Mouse (Mus musculus) small intestine, adult 2 months (tissue): ENCODE measurements at regions not wholly inside any gene's neighbourhood (a gene's known extent, or its start where the extent isn't known, plus 50 kb on each side); places are given as distances from the start of the nearest gene placed in this dataset.

Experiments used
- CTCF ChIP-seq: fragments of 200-500 bp; IDR thresholded peaks from 2 replicates; pipeline ENCODE4 v1.5.1; 2012; ENCODE audit warnings: low read depth, mild to moderate bottlenecking, control low read depth, inconsistent platforms, low read length, moderate library complexity, mixed read lengths; ENCODE audit not compliant: insufficient replicate concordance, insufficient read length; ENCODE audit errors: extremely low read depth
- POLR2A ChIP-seq: fragments of 200-500 bp; IDR thresholded peaks from 2 replicates; pipeline ENCODE4 v1.6.1; 2012; ENCODE audit warnings: low read depth, mild to moderate bottlenecking, control low read depth, inconsistent platforms, low read length, moderate library complexity

DNA sequence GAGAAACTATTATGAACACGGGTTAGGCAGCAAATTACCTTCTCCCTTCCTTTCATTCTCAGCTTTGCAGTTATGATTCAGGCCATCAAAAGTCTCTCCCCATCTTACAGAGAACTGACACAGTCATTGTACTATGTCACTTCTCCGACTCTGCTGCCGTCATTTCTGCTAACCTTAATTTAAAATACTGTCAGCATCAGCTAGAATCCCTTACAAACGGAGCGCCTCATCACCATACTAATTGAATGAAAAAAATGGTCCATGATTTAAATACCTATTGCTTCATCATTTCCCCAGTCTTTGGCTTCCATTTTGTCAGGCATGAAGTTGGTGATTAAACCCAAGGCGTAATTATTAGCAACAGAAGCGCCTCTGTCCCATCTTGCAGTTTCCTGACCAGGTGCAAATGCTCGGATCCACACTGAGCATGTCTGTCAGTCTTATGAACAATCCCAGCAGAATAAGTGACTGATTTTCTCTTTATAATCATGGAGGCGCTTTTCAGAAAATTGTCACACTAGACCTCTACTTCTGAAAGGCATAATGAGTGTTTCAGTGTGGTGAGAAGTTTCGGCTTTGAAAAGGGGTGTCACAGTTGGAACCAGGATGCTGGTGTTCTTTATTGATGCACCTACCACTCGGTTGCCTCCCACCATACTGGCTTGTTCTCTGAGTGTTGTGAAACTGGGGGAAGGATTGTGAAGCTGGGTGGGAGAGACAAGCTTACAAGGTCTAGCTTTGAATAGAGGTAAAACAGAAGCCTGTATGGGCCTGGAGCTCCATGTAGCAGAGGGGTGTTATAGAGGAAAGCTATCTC lies 52.4 kb upstream of the Npy start:
- TF ChIP-seq POLR2A (no peak), CTCF (no peak)
